Mouse (Mus musculus) ovary, postnatal 36 days (tissue): ENCODE data around the gene Pgm1.

Source experiments
- DNase-seq: peaks from one replicate; pipeline ENCODE4 v3.0.0; 2022; ENCODE audit warnings: low spot score, mixed read lengths

Gene Pgm1

GRCm38 (mm10) chr4:99957186-99957585 lies 28.0 kb downstream of the Pgm1 start:
- DNase-seq, result no peak

GRCm38 (mm10) chr4:99958084-99958815 lies 29.0 kb downstream of the Pgm1 start:
- DNase-seq, result no peak

GRCm38 (mm10) chr4:99959308-99959707 lies 30.1 kb downstream of the Pgm1 start:
- DNase-seq, result no peak

- no peak for DNase-seq
Measured at GRCm38 (mm10) chr4:99966555-99966954, 37.3 kb downstream of the Pgm1 start.

- peak; percentile 20 for DNase-seq
Measured at GRCm38 (mm10) chr4:99969328-99969727, 40.1 kb downstream of the Pgm1 start.

GRCm38 (mm10) chr4:99970097-99970496 lies 40.9 kb downstream of the Pgm1 start:
- no peak for DNase-seq

- no peak for DNase-seq
Measured at GRCm38 (mm10) chr4:99972886-99973285, 43.7 kb downstream of the Pgm1 start.

GRCm38 (mm10) chr4:99973931-99974330 lies 44.7 kb downstream of the Pgm1 start:
- no peak for DNase-seq

GRCm38 (mm10) chr4:99974375-99974774 lies 45.2 kb downstream of the Pgm1 start:
- DNase-seq, result no peak

- DNase-seq, result no peak
Measured at GRCm38 (mm10) chr4:99979326-99979725, 50.1 kb downstream of the Pgm1 start.

- no peak for DNase-seq
Measured at GRCm38 (mm10) chr4:99981216-99981615, 52.0 kb downstream of the Pgm1 start.

GRCm38 (mm10) chr4:99983652-99984368 lies 54.6 kb downstream of the Pgm1 start:
- DNase-seq, result no peak

GRCm38 (mm10) chr4:99984369-99984752 lies 55.1 kb downstream of the Pgm1 start:
- no peak for DNase-seq

GRCm38 (mm10) chr4:99985086-99985485 lies 55.9 kb downstream of the Pgm1 start:
- DNase-seq, result no peak

- no peak for DNase-seq
Measured at GRCm38 (mm10) chr4:99985631-99986030, 56.4 kb downstream of the Pgm1 start.

- no peak for DNase-seq
Measured at GRCm38 (mm10) chr4:99986609-99987008, 57.4 kb downstream of the Pgm1 start.

- no peak for DNase-seq
Measured at GRCm38 (mm10) chr4:99988771-99989170, 59.6 kb downstream of the Pgm1 start.

- DNase-seq, result no peak
Measured at GRCm38 (mm10) chr4:100000971-100001370, 71.8 kb downstream of the Pgm1 start.

GRCm38 (mm10) chr4:100001806-100002205 lies 72.6 kb downstream of the Pgm1 start:
- DNase-seq, result no peak

- DNase-seq, result no peak
Measured at GRCm38 (mm10) chr4:100007721-100008120, 78.5 kb downstream of the Pgm1 start.

GRCm38 (mm10) chr4:100008371-100009090 lies 79.3 kb downstream of the Pgm1 start:
- peak; percentile 64 for DNase-seq

GRCm38 (mm10) chr4:100009211-100009678 lies 80.0 kb downstream of the Pgm1 start:
- DNase-seq, result no peak

GRCm38 (mm10) chr4:100010916-100011315 lies 81.7 kb downstream of the Pgm1 start:
- DNase-seq, result no peak
